Mouse (Mus musculus) stomach, postnatal 0 days (tissue): ENCODE results near the gene Slc31a2.

Experiments used
- CTCF ChIP-seq: IDR thresholded peaks from 2 replicates; pipeline ENCODE4 v1.5.1; 2016; ENCODE audit warnings: antibody characterized with exemption, low read depth, mild to moderate bottlenecking, moderate library complexity
- EP300 ChIP-seq: optimal IDR thresholded peaks from 2 replicates; pipeline ENCODE3; 2016; ENCODE audit warnings: antibody characterized with exemption

- TF ChIP-seq CTCF (no peak), EP300 (no peak)
These were observed 12.6 kb downstream of the Slc31a2 start for GRCm38 (mm10) chr4:62274841-62275536.
